Mouse (Mus musculus): ENCODE data around the gene Mast4. TPM values are rescaled to one million over a fixed set of nuclear protein-coding genes. Genes with fewer than 3 reads are reported as not detected.

The Mast4 gene
- total and polyA plus RNA-seq, 3 experiments: 0.99 to 7.4 (median 6.1) TPM

- Histone ChIP-seq H3K4me2 (ENCODE audit: insufficient read depth, low read depth, poor library complexity, severe bottlenecking) (peak overlapping the region; percentile 60; the same call in 1 of the 2 replicates), H3K4me3 (replicated peaks in 1 of 3; ENCODE audit: low read depth in 2 of 3, low read length in 2 of 3, poor library complexity in 1 of 3) (peak overlapping the region in 1 of 3 experiments; percentile 39), H3K9ac (ENCODE audit: insufficient read depth, low read depth) (no peak overlapping the region), H3K9me3 (replicated peaks; ENCODE audit: low read length) (no peaks in the 10 kb centered on the region), H3K36me3 (replicated peaks in 1 of 2; ENCODE audit: control insufficient read depth in 1 of 2, insufficient read depth in 1 of 2, low read length in 1 of 2) (no peaks in the 10 kb centered on the region), H3K79me2 (replicated peaks; ENCODE audit: control insufficient read depth, extremely low read depth, insufficient read depth, poor library complexity, severe bottlenecking) (no peaks in the 10 kb centered on the region), H3K27me3 (replicated peaks) (no peaks in the 10 kb centered on the region), H3K27ac (ENCODE audit: insufficient read depth, low read depth) (no peak overlapping the region), H3K4me1 (ENCODE audit: control insufficient read depth in 1 of 2, insufficient read depth in 2 of 2) (peaks cover 2 to 11% of the 10 kb centered on the region in 2 experiments; a peak in 3 of 4 replicates)
- DNase-seq (ENCODE audit: extremely low read depth): peak; percentile 80
- in situ Hi-C loops (cut with MboI; ENCODE audit: low pct_ligation_motif_present, low pct_unique_long_range_greater_than_20kb, low sequenced_read_pairs): loop anchor here (25.0 kb wide), 2 partner anchors 298 to 448 kb away; no protein-coding TSS in a partner anchor
- dilution Hi-C loops (cut with MboI; ENCODE audit: extremely low pct_ligation_motif_present, extremely low pct_unique_long_range_greater_than_20kb, low sequenced_read_pairs): no loop called here
- TF ChIP-seq CHD2 (IDR thresholded peaks at IDR 0.05; ENCODE audit: low read length) (no peak), USF1 (IDR thresholded peaks at IDR 0.05; ENCODE audit: low read depth, low read length) (no peak), CTCF (conservative IDR thresholded peaks at IDR 0.05 in 1 of 2, IDR thresholded peaks at IDR 0.05 in 1 of 2; ENCODE audit: low read depth in 2 of 2, low read length in 2 of 2) (peak; percentile 90 to 91), ZC3H11A (IDR thresholded peaks at IDR 0.05; ENCODE audit: low read depth, low read length) (peak; percentile 52; the same call in 1 of the 2 replicates), JUND (conservative IDR thresholded peaks at IDR 0.05; ENCODE audit: low read depth, low read length) (peak; percentile 33; the same call in 1 of the 2 replicates), RAD21 (IDR thresholded peaks at IDR 0.05; ENCODE audit: low read depth, low read length) (peak; percentile 64), ETS1 (conservative IDR thresholded peaks at IDR 0.05; ENCODE audit: low read depth, low read length) (peak; percentile 61), MEF2A (IDR thresholded peaks at IDR 0.05; ENCODE audit: borderline replicate concordance, low read depth, low read length) (peak; percentile 58; the same call in 1 of the 2 replicates), SMC3 (IDR thresholded peaks at IDR 0.05; ENCODE audit: low read depth, low read length) (peak; percentile 94), TCF12 (IDR thresholded peaks at IDR 0.05; ENCODE audit: low read depth, low read length) (no peak), ZNF384 (IDR thresholded peaks at IDR 0.05; ENCODE audit: low read depth, low read length) (no peak), BHLHE40 (IDR thresholded peaks at IDR 0.05; ENCODE audit: low read depth, low read length) (peak; percentile 78)
Measured at GRCm38 (mm10) chr13:103109872-103110271, 224.4 kb downstream of the Mast4 start.

GRCm38 (mm10) chr13:103107362-103107761 lies 226.9 kb downstream of the Mast4 start:
- DNase-seq (ENCODE audit: extremely low read depth): no peak
- no peak overlapping the region for H3K4me3 ChIP-seq (replicated peaks in 1 of 3; ENCODE audit: low read depth in 2 of 3, low read length in 2 of 3, poor library complexity in 1 of 3)
- no peak overlapping the region for H3K9ac ChIP-seq (ENCODE audit: insufficient read depth, low read depth)
- no peaks in the 10 kb centered on the region for H3K9me3 ChIP-seq (replicated peaks; ENCODE audit: low read length)
- dilution Hi-C loops (cut with MboI; ENCODE audit: extremely low pct_ligation_motif_present, extremely low pct_unique_long_range_greater_than_20kb, low sequenced_read_pairs) (no loop called here), in situ Hi-C loops (cut with MboI; ENCODE audit: low pct_ligation_motif_present, low pct_unique_long_range_greater_than_20kb, low sequenced_read_pairs) (loop anchor here (25.0 kb wide), 2 partner anchors 295 to 445 kb away; no protein-coding TSS in a partner anchor)
- H3K4me2 ChIP-seq (ENCODE audit: insufficient read depth, low read depth, poor library complexity, severe bottlenecking): no peak overlapping the region
- no peaks in the 10 kb centered on the region for H3K36me3 ChIP-seq (replicated peaks in 1 of 2; ENCODE audit: control insufficient read depth in 1 of 2, insufficient read depth in 1 of 2, low read length in 1 of 2)
- H3K4me1 ChIP-seq (ENCODE audit: control insufficient read depth in 1 of 2, insufficient read depth in 2 of 2): peaks cover 5 to 14% of the 10 kb centered on the region in 2 experiments; a peak in 3 of 4 replicates
- H3K79me2 ChIP-seq (replicated peaks; ENCODE audit: control insufficient read depth, extremely low read depth, insufficient read depth, poor library complexity, severe bottlenecking): no peaks in the 10 kb centered on the region
- no peak overlapping the region for H3K27ac ChIP-seq (ENCODE audit: insufficient read depth, low read depth)
- TF ChIP-seq JUND (conservative IDR thresholded peaks at IDR 0.05; ENCODE audit: low read depth, low read length): no peak
- TF ChIP-seq NELFE (IDR thresholded peaks at IDR 0.05; ENCODE audit: low read depth, low read length): no peak
- TF ChIP-seq KAT2A (IDR thresholded peaks at IDR 0.05; ENCODE audit: insufficient replicate concordance, low read length): no peak
- no peak for TF ChIP-seq ZNF384 (IDR thresholded peaks at IDR 0.05; ENCODE audit: low read depth, low read length)
- TF ChIP-seq NRF1 (IDR thresholded peaks at IDR 0.05; ENCODE audit: low read depth, low read length): no peak
- TF ChIP-seq MEF2A (IDR thresholded peaks at IDR 0.05; ENCODE audit: borderline replicate concordance, low read depth, low read length): no peak
- TF ChIP-seq ELF1 (IDR thresholded peaks at IDR 0.05; ENCODE audit: low read depth, low read length): no peak
- TF ChIP-seq MXI1 (IDR thresholded peaks at IDR 0.05; ENCODE audit: low read depth, low read length): no peak
- no peaks in the 10 kb centered on the region for H3K27me3 ChIP-seq (replicated peaks)

All from CH12.LX (cell line).